Mouse (Mus musculus): ENCODE data around the gene Lhfp.
A peak's percentile ranks its signal among the peaks of the same experiment; 100 is the strongest.

The Lhfp gene

GRCm38 (mm10) chr3:53041411-53042239 lies at the start of gene Lhfp:
TSS of gene Lhfp (plus strand) at chr3:53041528.
- DNase-seq (ENCODE audit: low spot score) = peak; percentile 70

GRCm38 (mm10) chr3:52993296-52993695 lies 48.0 kb upstream of the Lhfp start:
- DNase-seq (ENCODE audit: low spot score) = no peak

- no peak for DNase-seq (ENCODE audit: low spot score)
Observed at GRCm38 (mm10) chr3:52994666-52995065, 46.7 kb upstream of the Lhfp start.

GRCm38 (mm10) chr3:52996635-52997034 lies 44.7 kb upstream of the Lhfp start:
- DNase-seq (ENCODE audit: low spot score) = no peak

- DNase-seq (ENCODE audit: low spot score) = no peak
Observed at GRCm38 (mm10) chr3:52997381-52997780, 43.9 kb upstream of the Lhfp start.

- no peak for DNase-seq (ENCODE audit: low spot score)
Observed at GRCm38 (mm10) chr3:52999016-52999744, 42.1 kb upstream of the Lhfp start.

- DNase-seq (ENCODE audit: low spot score) = no peak
Observed at GRCm38 (mm10) chr3:52999996-53000395, 41.3 kb upstream of the Lhfp start.

- DNase-seq (ENCODE audit: low spot score) = no peak
Observed at GRCm38 (mm10) chr3:53002076-53002475, 39.3 kb upstream of the Lhfp start.

GRCm38 (mm10) chr3:53004406-53005114 lies 36.8 kb upstream of the Lhfp start:
- no peak for DNase-seq (ENCODE audit: low spot score)

- no peak for DNase-seq (ENCODE audit: low spot score)
Observed at GRCm38 (mm10) chr3:53007411-53007810, 33.9 kb upstream of the Lhfp start.

GRCm38 (mm10) chr3:53016436-53017340 lies 24.6 kb upstream of the Lhfp start, which contains the start of gene Cog6:
TSS of gene Cog6 (minus strand) at chr3:53017237.
- DNase-seq (ENCODE audit: low spot score) = peak; percentile 84

- no peak for DNase-seq (ENCODE audit: low spot score)
Observed at GRCm38 (mm10) chr3:53027333-53027732, 14.0 kb upstream of the Lhfp start.

GRCm38 (mm10) chr3:53029046-53029445 lies 12.3 kb upstream of the Lhfp start:
- DNase-seq (ENCODE audit: low spot score) = peak; percentile 68

- DNase-seq (ENCODE audit: low spot score) = no peak
Observed at GRCm38 (mm10) chr3:53031586-53031985, 9.7 kb upstream of the Lhfp start.

GRCm38 (mm10) chr3:53032432-53032831 lies 8.9 kb upstream of the Lhfp start:
- no peak for DNase-seq (ENCODE audit: low spot score)

- no peak for DNase-seq (ENCODE audit: low spot score)
Observed at GRCm38 (mm10) chr3:53033448-53033847, 7.9 kb upstream of the Lhfp start.

GRCm38 (mm10) chr3:53036076-53036475 lies 5.3 kb upstream of the Lhfp start:
- DNase-seq (ENCODE audit: low spot score) = no peak

GRCm38 (mm10) chr3:53036941-53037340 lies 4.4 kb upstream of the Lhfp start:
- no peak for DNase-seq (ENCODE audit: low spot score)

- no peak for DNase-seq (ENCODE audit: low spot score)
Observed at GRCm38 (mm10) chr3:53038913-53039312, 2.4 kb upstream of the Lhfp start.

- no peak for DNase-seq (ENCODE audit: low spot score)
Observed at GRCm38 (mm10) chr3:53039746-53040145, 1.6 kb upstream of the Lhfp start.

- DNase-seq (ENCODE audit: low spot score) = no peak
Observed at GRCm38 (mm10) chr3:53040593-53041410, 526 bp upstream of the Lhfp start.

Data from ovary, postnatal 36 days (tissue).